In genomic region chr5:115192828-115193195, GRCm38 (mm10) we compare ENCODE assay signal across 8 mouse cellular contexts. TPM values are rescaled to one million over a fixed set of nuclear protein-coding genes. Genes with fewer than 3 reads are reported as not detected.
A peak's percentile ranks its signal among the peaks of the same experiment; 100 is the strongest.
DNase-seq lines count a peak whose midpoint lies in the region; ATAC-seq and TF ChIP-seq lines count a peak whose summit lies in the region.

No protein-coding gene starts in this region.

- H3K9ac ChIP-seq in lung, embryonic 15.5 days, result no peak overlapping the region
- H3K9ac ChIP-seq in limb, embryonic 13.5 days, result 0 out of 2 replicates have a peak overlapping the region, but pooled peaks have one; percentile 69
- H3K9ac ChIP-seq in stomach, postnatal 0 days (ENCODE audit: low read length), result no peak overlapping the region

- peak; percentile 72 to 85 for DNase-seq in adrenal gland, adult (ENCODE audit: inconsistent age in 2 of 2, low spot score in 1 of 2)
- no peak for DNase-seq in adrenal gland, postnatal 10 days
- DNase-seq in lung, adult 18-20 months, result no peak
- DNase-seq in stomach, postnatal 0 days (ENCODE audit: low spot score), result no peak
- no peak for DNase-seq in cerebellum, postnatal 14 days
- no peak for DNase-seq in right cerebral cortex, adult 2 months (ENCODE audit: low spot score in 2 of 2)

- 15% methylated on average over 7 of the region's 7 CpGs for WGBS in lung, embryonic 15.5 days
- 14% methylated on average over 7 of the region's 7 CpGs for WGBS in limb, embryonic 13.5 days
- 19% methylated on average over 7 of the region's 7 CpGs for WGBS in stomach, postnatal 0 days

- H3K36me3 ChIP-seq in lung, embryonic 15.5 days, result no peaks in the 10 kb centered on the region
- no peaks in the 10 kb centered on the region for H3K36me3 ChIP-seq in limb, embryonic 13.5 days
- no peaks in the 10 kb centered on the region for H3K36me3 ChIP-seq in stomach, postnatal 0 days (ENCODE audit: control insufficient read depth, insufficient read depth, low read length)

- peaks cover 27% of the 10 kb centered on the region for H3K4me1 ChIP-seq in lung, embryonic 15.5 days
- peaks cover 32% of the 10 kb centered on the region for H3K4me1 ChIP-seq in limb, embryonic 13.5 days
- H3K4me1 ChIP-seq in stomach, postnatal 0 days (replicated peaks; ENCODE audit: control insufficient read depth, insufficient read depth), result no peaks in the 10 kb centered on the region

- no peak overlapping the region for H3K27ac ChIP-seq in lung, embryonic 15.5 days
- H3K27ac ChIP-seq in limb, embryonic 13.5 days, result no peak overlapping the region
- H3K27ac ChIP-seq in stomach, postnatal 0 days (replicated peaks), result no peak overlapping the region

- H3K27me3 ChIP-seq in lung, embryonic 15.5 days, result peaks cover 75% of the 10 kb centered on the region
- H3K27me3 ChIP-seq in limb, embryonic 13.5 days, result peaks cover 67% of the 10 kb centered on the region
- H3K27me3 ChIP-seq in stomach, postnatal 0 days (ENCODE audit: control insufficient read depth, insufficient read depth, low read length), result peaks cover 19% of the 10 kb centered on the region

- H3K9me3 ChIP-seq in lung, embryonic 15.5 days, result no peaks in the 10 kb centered on the region
- H3K9me3 ChIP-seq in limb, embryonic 13.5 days, result no peaks in the 10 kb centered on the region
- no peaks in the 10 kb centered on the region for H3K9me3 ChIP-seq in stomach, postnatal 0 days (ENCODE audit: control insufficient read depth, low read length)

- no peak for TF ChIP-seq CTCF in stomach, postnatal 0 days (IDR thresholded peaks at IDR 0.05; ENCODE audit: low read depth)

- peak overlapping the region; percentile 100 for H3K4me2 ChIP-seq in lung, embryonic 15.5 days
- peak overlapping the region; percentile 100 for H3K4me2 ChIP-seq in limb, embryonic 13.5 days (replicated peaks)
- H3K4me2 ChIP-seq in stomach, postnatal 0 days (replicated peaks; ENCODE audit: low read depth), result peak overlapping the region; percentile 96

- ATAC-seq in lung, embryonic 15.5 days (ENCODE audit: borderline replicate concordance, extremely low read depth, low FRiP score, low TSS enrichment), result no peak
- no peak for ATAC-seq in limb, embryonic 13.5 days (ENCODE audit: low FRiP score, low read depth)
- ATAC-seq in stomach, postnatal 0 days (ENCODE audit: low FRiP score, low TSS enrichment), result no peak

- no peak for TF ChIP-seq EP300 in stomach, postnatal 0 days (optimal IDR thresholded peaks at IDR 0.05)

- H3K4me3 ChIP-seq in lung, embryonic 15.5 days, result peak overlapping the region; percentile 51
- H3K4me3 ChIP-seq in limb, embryonic 13.5 days, result peak overlapping the region; percentile 64
- peak overlapping the region; percentile 52; the same call in 1 of the 2 replicates for H3K4me3 ChIP-seq in stomach, postnatal 0 days (ENCODE audit: low read depth, low read length)

RNA-seq across cellular contexts. Expression of gene Cabp1, which starts 1.4 kb away (rescaled TPM):
- total RNA-seq in adrenal gland, postnatal 10 days (2021), result 1 to 10 TPM; 4.1 to 4.4 TPM
- 1.4 and 2.1 TPM in 2 replicates for polyA plus RNA-seq in lung, embryonic 15.5 days (2015; fragmentation: Nextera tagmentation; extraction: Ambion mirVana)
- polyA plus RNA-seq in limb, embryonic 13.5 days (2015; fragmentation: Nextera tagmentation; extraction: Ambion mirVana), result 0.75 and 0.91 TPM in 2 replicates
- 0.44 and 0.67 TPM in 2 replicates for polyA plus RNA-seq in stomach, postnatal 0 days (2015; fragmentation: Nextera tagmentation; extraction: Ambion mirVana)

RNA-seq across cellular contexts. Expression of gene Mlec, which starts 34.8 kb away (rescaled TPM):
- total RNA-seq in adrenal gland, postnatal 10 days (2021), result 100 to 1,000 TPM; 160 to 163 TPM
- polyA plus RNA-seq in lung, embryonic 15.5 days (2015; fragmentation: Nextera tagmentation; extraction: Ambion mirVana), result 75.4 and 77.0 TPM in 2 replicates
- polyA plus RNA-seq in limb, embryonic 13.5 days (2015; fragmentation: Nextera tagmentation; extraction: Ambion mirVana), result 66.1 and 78.1 TPM in 2 replicates
- 30.4 and 34.0 TPM in 2 replicates for polyA plus RNA-seq in stomach, postnatal 0 days (2015; fragmentation: Nextera tagmentation; extraction: Ambion mirVana)

RNA-seq across cellular contexts. Expression of gene Pop5, which starts 42.8 kb away (rescaled TPM):
- 10 to 100 TPM; 86.6 to 97.6 TPM for total RNA-seq in adrenal gland, postnatal 10 days (2021)
- 105 and 112 TPM in 2 replicates for polyA plus RNA-seq in lung, embryonic 15.5 days (2015; fragmentation: Nextera tagmentation; extraction: Ambion mirVana)
- polyA plus RNA-seq in limb, embryonic 13.5 days (2015; fragmentation: Nextera tagmentation; extraction: Ambion mirVana), result 83.6 and 93.9 TPM in 2 replicates
- polyA plus RNA-seq in stomach, postnatal 0 days (2015; fragmentation: Nextera tagmentation; extraction: Ambion mirVana), result 83.9 and 85.3 TPM in 2 replicates

RNA-seq across cellular contexts. Expression of gene Unc119b, which starts 58.0 kb away (rescaled TPM):
- 10 to 100 TPM; 31.8 to 34.1 TPM for total RNA-seq in adrenal gland, postnatal 10 days (2021)
- 39.9 and 41.0 TPM in 2 replicates for polyA plus RNA-seq in lung, embryonic 15.5 days (2015; fragmentation: Nextera tagmentation; extraction: Ambion mirVana)
- polyA plus RNA-seq in limb, embryonic 13.5 days (2015; fragmentation: Nextera tagmentation; extraction: Ambion mirVana), result 45.5 and 47.1 TPM in 2 replicates
- polyA plus RNA-seq in stomach, postnatal 0 days (2015; fragmentation: Nextera tagmentation; extraction: Ambion mirVana), result 12.7 and 12.9 TPM in 2 replicates

Comparison
In these comparisons a context has a peak if more than half of its experiments do, and no peak if none do; other contexts are left out.
1. DNase-seq: peak in adrenal gland, adult (2 of 2); none in adrenal gland, postnatal 10 days (single experiment), lung, adult 18-20 months (0 of 2), stomach, postnatal 0 days (single experiment), cerebellum, postnatal 14 days (0 of 2) and right cerebral cortex, adult 2 months (0 of 2).
2. Peak in every context shown above with its lines, with median percentiles within 50 percentile points of each other: H3K4me2 ChIP-seq and H3K4me3 ChIP-seq.